Mouse (Mus musculus): Measurements from ENCODE around the gene Carmil3.

Gene Carmil3

GRCm38 (mm10) chr14:55490361-55491201 lies at the start of gene Carmil3:
TSS of gene Carmil3 (plus strand) at chr14:55490651.
- under 1% methylated on average over 67 of the region's 68 CpGs for WGBS

GRCm38 (mm10) chr14:55457693-55458092 lies 32.8 kb upstream of the Carmil3 start:
- 86% methylated on average over 2 of the region's 2 CpGs for WGBS

GRCm38 (mm10) chr14:55458273-55458672 lies 32.2 kb upstream of the Carmil3 start:
- WGBS: 14% methylated on average over 10 of the region's 10 CpGs

GRCm38 (mm10) chr14:55458761-55459160 lies 31.7 kb upstream of the Carmil3 start:
- 58% methylated on average over 3 of the region's 3 CpGs for WGBS

- WGBS: 80% methylated on average over 4 of the region's 4 CpGs
These were observed 30.7 kb upstream of the Carmil3 start for GRCm38 (mm10) chr14:55459796-55460195.

GRCm38 (mm10) chr14:55460297-55460696 lies 30.2 kb upstream of the Carmil3 start:
- 59% methylated on average over 10 of the region's 10 CpGs for WGBS

GRCm38 (mm10) chr14:55461757-55462156 lies 28.7 kb upstream of the Carmil3 start:
- 80% methylated on average over 4 of the region's 4 CpGs for WGBS

GRCm38 (mm10) chr14:55466481-55466880 lies 24.0 kb upstream of the Carmil3 start:
- 78% methylated on average over 4 of the region's 4 CpGs for WGBS

- WGBS: 54% methylated on average over 7 of the region's 7 CpGs
These were observed 23.3 kb upstream of the Carmil3 start for GRCm38 (mm10) chr14:55467108-55467507.

- WGBS: 74% methylated on average over 2 of the region's 2 CpGs
These were observed 22.1 kb upstream of the Carmil3 start for GRCm38 (mm10) chr14:55468301-55468741.

- WGBS: 78% methylated on average over 2 of the region's 2 CpGs
These were observed 21.4 kb upstream of the Carmil3 start for GRCm38 (mm10) chr14:55469041-55469440.

- WGBS: 92% methylated on average over 6 of the region's 6 CpGs
These were observed 20.6 kb upstream of the Carmil3 start for GRCm38 (mm10) chr14:55469821-55470220.

- WGBS: 49% methylated on average over 10 of the region's 10 CpGs
These were observed 19.6 kb upstream of the Carmil3 start for GRCm38 (mm10) chr14:55470806-55471205.

- WGBS: 68% methylated on average over 2 of the region's 2 CpGs
These were observed 14.8 kb upstream of the Carmil3 start for GRCm38 (mm10) chr14:55475654-55476053.

- 100% methylated on average over 1 of the region's 1 CpGs for WGBS
These were observed 13.0 kb upstream of the Carmil3 start for GRCm38 (mm10) chr14:55477421-55477820.

- WGBS: 96% methylated on average over 5 of the region's 5 CpGs
These were observed 12.6 kb upstream of the Carmil3 start for GRCm38 (mm10) chr14:55477829-55478228.

- WGBS: 3% methylated on average over 38 of the region's 38 CpGs
These were observed 11.5 kb upstream of the Carmil3 start, which contains the start of gene Dhrs4 for GRCm38 (mm10) chr14:55478651-55479599. TSS of gene Dhrs4 (plus strand) at chr14:55478758.

- WGBS: 92% methylated on average over 10 of the region's 10 CpGs
These were observed 10.8 kb upstream of the Carmil3 start for GRCm38 (mm10) chr14:55479629-55480028.

- WGBS: 64% methylated on average over 5 of the region's 5 CpGs
These were observed 5.9 kb upstream of the Carmil3 start for GRCm38 (mm10) chr14:55484430-55485085.

GRCm38 (mm10) chr14:55486836-55487235 lies 3.6 kb upstream of the Carmil3 start:
- 93% methylated on average over 8 of the region's 8 CpGs for WGBS

- 2% methylated on average over 25 of the region's 30 CpGs for WGBS
These were observed 911 bp downstream of the Carmil3 start for GRCm38 (mm10) chr14:55491291-55491833.
